Mouse (Mus musculus): ENCODE results near the gene Cntnap3.

DNA sequence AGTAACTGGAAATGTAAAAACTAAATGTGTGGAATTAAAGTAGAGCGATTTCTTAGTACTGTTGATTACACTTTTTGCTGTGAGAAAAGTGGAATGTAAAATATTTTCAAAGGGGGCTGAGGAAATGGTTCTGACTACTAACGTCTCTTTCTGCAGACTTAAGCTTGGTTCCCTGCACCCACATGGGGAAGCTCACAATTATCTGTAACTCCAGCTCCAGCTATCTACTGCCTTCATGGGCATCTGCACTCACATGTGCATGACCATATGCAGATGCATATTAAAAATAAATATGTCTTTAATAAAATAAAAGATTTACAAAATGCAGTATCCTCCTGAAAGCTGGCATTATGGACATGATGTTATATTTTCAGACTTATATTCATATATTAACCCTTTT lies 187.0 kb downstream of the Cntnap3 start:
- TF ChIP-seq GATA1 (IDR thresholded peaks at IDR 0.05; ENCODE audit: low read length) (no peak), TAL1 (IDR thresholded peaks at IDR 0.05; ENCODE audit: low read length) (no peak)

Measured in erythroblast, embryonic 14.5 days (primary cell).